Mouse (Mus musculus) embryo, embryonic 9.5 days (tissue): ENCODE measurements at regions not wholly inside any gene's neighbourhood (a gene's known extent, or its start where the extent isn't known, plus 50 kb on each side); places are given as distances from the start of the nearest gene placed in this dataset.

Experiments used
- DNase-seq: peaks from one replicate; pipeline ENCODE4 v3.0.0-alpha.2; 2017; ENCODE audit errors: extremely low spot score

DNA sequence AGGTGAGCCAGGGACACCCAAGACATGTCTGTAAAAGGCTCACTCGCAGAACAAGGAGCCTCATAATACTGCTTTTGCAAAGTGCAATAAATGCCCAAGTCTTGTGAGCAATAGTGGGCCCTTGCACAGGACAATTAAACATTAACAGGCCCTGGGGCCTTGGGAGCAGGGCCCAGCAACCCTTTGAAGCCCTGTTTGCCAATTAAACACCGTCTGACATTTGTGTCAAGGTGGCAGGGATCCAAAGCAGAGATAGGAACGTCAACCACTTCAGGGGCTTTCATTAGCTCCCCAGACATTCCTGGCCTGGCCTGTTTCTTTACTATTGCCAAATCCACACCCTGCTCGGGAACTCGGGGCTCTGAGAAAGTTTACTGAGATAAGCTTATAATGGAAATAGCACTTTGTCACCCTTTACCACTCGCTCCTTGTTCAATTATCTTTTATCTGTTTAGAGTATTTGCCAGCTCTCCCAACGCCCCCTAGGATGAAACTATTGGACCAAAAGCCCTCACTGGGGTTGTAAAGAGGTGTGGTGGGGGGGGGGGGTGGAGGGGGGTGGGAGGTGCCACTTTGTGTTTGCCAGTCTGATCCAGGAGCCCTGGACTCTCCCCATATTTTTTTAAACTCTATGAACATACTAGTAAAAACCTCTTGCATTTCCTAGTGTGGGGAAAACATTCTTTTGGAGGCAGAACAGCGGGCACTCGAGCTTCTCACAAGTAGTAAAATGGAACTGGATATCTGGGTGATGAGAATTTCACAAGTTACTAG, 247.4 kb downstream of the Fam49a start:
- DNase-seq, result peak; percentile 13

DNA sequence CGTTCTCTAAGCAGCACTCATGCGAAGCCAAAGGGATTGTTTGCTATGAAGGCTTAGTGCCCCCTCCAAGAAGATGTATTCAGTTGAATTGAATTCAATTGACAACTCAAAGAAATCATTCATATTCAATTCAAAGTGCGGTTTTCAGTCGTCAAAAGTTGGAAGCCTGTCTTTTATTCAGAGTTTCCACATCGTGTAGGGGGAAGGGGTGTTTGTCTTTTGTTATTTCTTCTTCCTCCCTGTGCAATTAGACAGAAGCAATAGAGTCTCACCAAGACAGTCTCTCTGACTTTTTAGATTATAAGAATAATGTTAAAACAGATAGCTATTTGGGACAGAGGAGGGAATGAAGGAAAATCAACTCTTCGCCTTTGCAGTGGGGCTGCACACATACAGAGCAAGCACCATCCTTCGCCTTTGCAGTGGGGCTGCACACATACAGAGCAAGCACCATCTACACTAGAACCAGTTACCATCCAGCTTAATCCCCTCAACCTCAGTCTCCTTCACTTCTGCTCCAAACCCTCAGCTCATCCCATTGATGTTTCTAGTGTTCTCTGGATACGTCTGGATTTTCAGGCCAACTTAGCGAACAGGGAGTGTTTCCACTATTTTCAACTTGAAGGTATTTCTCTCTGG, 246.7 kb downstream of the Fam49a start:
- DNase-seq, result no peak

DNA sequence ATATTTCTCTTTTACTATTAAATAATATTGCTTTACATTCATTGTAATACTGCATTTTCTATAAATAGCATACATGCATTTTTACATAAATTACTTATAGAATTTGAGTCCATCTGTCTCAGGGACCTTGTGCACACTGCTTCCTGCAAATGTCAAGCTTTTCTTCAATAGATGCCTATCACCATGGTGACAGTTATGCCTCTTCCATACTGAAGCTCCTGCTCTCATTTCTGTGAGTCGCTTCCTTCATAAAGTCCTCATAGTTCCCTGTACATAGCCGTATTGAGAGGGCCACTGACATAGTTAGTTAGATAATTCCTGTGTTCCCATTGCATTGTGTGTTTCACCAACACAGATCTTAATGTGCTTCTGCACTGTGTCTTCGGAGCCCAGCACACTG, 244.7 kb downstream of the Fam49a start:
- DNase-seq, result no peak

DNA sequence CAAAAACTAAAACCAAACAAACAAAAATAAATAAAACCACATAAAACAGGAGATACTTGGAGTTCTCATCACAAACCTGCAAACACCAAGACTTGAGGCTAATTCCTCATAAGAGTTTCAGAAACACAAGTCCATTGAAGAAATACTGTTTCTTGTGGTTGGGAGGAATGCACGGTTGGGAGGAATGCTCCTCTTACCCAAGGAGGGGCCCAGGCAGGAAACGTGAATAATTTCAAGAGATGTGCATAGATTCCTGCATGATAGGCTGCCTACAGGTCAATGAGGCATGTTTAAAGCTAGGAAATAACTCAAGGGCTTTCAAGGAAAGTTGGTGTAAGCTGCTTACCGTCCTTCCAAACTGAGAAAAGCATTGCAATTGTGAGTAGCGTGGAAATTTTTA, 243.7 kb downstream of the Fam49a start:
- DNase-seq, result no peak

DNA sequence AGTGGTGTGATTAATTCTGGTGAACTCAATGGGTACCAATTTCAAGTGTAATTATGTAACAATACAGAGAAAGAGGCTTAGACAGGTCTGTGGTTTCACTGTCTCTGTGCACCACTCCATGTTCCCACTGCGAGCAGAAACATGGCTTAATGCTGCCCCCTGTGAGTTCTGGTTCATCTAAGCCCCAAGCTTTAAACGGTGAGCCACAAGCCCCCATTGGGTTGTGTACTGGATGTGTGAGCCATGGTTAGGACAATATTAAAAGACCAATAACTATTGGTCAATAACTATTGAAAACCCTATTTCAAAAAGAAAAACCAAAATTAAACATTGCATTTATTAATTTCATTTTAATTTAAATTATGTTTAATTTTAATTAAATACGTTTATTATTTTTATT, 238.0 kb downstream of the Fam49a start:
- DNase-seq, result no peak

DNA sequence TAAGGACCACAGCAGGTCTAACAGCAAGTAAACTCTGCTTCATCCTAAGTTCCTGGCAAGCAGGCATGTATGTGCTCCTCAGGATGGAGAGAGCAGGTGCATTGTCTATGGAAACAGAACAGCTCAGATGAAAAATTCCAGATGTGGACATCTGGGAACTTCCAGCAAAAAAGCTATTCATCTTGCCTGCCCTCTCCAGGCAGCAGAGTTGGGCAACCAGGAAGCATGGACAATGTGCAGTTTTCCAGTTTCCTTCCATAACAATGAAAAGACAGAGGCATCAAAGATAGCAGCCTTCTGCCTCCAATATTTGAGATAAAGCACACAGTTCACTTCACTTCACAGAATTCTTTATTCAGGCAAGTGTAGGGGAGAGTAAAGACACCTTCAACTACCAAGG, 236.7 kb downstream of the Fam49a start:
- no peak for DNase-seq

DNA sequence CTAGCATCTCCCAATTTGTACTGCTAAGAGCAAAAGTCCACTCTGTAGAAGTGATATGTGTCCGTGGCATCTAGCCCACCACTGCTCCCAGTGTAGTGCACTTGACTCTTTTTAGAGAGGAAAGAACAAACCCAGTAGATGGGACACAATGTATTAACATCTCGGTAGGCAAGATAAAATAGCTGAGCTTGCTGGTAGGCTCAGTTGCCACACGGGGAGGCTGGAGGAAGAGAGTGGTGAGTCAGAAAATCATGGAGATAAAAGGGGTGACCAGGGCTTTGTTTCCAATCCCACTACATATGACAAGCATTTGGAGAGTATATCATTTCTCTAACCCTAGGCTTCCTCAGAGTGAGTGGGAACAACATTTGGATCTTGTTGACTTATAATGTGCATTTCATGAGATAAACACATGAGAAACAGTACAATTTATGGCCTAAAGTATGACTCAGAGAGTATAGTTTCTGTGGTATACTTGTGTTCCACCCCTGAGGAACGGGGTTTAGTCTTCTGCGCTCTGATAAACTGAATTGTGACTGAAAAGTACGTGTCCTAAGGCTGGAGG, 235.4 kb downstream of the Fam49a start:
- DNase-seq, result no peak

DNA sequence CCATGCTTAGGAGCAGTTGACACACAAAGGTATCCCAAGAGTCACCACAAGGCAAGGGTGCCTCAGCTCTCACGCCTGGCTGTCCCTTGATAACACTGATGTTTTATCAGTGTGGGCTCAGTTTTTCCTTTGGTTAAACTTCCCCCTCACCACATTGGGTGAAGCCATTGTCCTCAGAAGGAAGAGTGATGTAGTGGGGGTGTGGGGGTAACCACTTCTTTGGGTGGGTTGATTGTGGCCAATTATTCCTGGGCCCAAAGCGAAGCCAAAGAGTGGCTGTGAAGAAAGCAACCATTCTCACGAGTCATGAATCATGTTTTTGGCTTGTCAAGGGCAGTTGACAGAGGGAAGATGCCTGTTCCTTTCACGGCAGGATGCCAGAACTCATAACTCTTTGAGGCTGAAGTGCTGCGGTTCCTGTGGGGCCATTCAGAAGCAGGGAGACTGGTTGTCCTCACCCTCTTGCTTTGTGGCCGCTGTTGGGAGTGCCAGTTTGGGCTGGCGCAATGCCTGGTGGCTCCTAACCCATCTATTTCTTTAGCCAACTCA, 234.7 kb downstream of the Fam49a start:
- DNase-seq, result no peak

DNA sequence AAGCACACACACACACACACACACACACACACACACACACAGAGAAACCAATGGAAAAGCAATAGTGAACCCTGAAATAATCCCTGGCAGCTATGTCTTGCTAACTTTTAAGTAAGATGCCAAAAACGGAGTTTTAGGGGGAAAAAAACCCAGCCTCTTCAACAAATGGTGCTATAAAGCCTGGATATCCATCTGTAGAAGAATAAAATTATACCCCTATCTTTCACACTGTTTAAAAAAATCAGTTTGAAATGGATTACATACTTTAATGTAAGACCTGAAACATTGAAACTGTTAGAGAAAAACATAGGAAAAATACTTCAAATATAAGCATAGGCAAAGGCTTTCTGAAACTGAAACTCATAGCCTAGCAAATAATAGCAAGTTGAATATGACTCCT, 228.2 kb downstream of the Fam49a start:
- no peak for DNase-seq

DNA sequence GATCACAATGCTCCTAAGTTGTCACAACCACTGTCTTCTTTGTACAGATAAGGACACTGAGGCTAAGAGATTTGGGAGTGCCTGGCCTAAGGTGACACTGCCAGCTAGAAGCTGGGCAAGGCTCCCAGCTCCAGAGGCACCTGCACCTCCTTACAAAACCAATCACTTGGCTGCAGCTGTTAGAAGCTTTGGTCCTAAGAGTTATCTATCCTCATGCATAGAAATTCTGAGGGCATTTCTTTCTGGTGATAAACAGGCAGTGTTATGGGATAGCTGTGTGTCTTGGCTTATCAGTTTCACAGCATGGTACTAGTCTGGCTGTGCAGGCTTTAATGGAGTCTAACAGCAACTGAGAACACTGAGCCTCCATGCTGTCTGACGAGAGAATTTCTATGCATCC, 226.2 kb downstream of the Fam49a start:
- no peak for DNase-seq

DNA sequence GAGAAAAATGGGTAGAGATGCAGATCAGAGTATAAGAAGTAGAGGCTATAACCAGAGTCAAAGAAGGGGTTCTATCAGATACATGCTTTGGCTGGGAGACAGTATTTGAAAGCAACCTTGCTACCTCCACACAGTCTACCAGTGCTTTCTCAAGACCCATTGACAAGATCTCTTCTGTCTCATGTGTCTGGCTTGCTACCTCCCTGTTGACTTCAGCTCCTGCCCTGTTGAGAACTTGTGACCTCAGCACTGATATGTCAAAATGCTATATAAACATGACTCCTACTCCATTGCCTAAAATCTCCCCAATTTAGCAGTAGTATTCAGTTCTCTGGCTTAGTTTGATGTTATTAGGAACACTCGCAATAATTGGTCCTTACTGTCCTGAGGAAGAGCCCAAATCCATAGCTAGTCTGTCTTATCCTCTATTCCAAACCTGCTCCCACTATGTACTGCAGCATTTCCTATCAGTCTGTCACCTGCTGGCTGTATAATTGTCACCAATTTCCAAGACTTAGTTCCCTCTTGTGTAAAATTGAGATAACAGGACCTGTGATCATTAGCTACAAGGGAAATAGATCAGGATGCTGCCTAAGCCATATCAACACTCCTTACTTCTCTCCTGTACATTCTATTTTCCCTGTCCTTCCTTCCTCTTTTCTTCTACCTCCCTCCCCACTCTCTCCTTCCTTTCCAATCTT, 224.9 kb downstream of the Fam49a start:
- DNase-seq, result no peak

DNA sequence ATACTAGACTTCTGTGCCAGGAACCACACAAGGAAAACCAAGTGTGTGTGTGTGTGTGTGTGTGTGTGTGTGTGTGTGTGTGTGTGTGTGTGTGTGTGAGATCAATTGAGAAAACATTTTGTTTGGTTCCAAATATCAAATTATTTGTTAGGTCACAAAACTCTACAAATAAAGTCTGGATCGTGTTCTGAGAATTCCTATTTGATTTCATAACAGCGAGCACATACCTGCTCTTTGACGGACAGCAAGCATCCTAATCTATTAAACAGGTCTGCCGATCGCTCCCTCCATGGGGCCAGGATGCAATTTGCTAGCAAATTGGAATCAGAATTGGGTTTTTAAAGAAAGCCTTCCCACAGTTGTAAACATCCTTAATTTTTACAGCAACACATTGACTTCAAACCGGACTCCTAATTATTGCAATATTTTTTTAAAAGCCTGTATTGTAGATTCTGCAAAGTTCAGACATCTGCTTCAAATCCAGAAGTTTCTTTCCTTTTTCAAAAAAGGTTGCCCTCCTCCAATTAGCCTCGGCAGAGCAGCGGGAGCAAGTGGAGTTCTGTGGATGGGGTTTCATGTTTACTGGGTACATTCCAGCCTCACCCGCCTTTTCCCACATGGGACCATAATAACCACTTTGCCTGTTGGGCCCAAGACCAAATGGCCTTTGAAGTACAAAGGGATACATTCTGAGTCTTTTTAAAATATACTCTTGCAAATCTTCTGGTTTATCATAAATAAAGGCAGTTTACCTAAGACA, 223.2 kb downstream of the Fam49a start:
- DNase-seq, result no peak

DNA sequence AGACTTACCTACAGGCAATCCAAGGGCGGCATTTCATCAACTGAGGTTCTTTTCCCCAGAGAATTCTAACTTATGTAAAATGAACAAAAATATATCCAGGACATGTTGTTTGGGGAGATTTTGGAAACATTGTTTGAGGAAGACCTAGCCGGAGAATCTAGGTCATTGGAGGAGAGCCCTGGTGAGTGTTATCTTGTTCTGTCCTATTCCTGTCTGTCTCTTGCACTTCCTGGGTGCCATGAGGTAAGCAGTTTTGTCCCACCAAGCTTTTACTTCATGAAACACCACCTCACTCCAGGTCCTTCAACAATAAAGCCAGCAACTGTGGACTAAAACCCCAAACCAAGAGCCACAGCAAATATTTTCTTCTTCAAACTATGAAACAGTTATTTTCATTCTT, 218.5 kb downstream of the Fam49a start:
- no peak for DNase-seq

DNA sequence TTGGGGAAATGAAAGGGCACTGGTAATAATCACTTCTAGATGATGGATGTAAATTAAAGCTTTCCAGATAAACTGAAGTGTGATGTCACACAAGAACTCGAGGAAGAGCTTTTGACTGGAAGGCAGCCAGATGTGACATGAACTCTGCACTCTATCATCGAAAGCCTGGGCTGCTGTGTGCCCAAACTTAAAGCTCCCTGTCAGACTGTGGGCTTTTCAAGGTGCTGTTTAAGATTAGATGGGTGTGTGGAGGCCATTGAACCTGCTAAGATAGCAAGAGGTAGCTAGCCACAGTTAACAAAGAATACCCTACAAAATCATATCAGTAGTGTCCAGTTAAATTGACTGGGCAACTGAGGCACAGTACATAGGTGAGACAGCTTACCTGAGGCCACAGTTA, 190.1 kb downstream of the Fam49a start:
- no peak for DNase-seq

DNA sequence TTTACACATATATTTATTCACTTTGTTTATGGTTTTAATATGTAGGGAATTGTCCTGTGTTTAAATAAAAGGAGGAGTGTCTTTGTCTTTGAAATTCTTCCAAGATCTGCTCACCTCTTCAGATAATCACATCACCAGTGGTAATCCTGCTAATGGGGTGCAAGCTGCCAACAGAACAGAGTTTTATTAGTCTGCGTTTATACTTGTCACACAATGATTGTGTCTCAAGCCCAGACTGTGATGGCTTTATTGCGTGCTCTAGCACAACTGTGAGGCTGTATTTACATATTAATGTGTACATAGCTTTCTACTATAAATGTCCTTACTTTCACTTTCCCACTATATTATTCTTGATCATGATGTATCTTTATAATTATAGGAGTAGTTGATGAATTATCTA, 184.8 kb downstream of the Fam49a start:
- no peak for DNase-seq

DNA sequence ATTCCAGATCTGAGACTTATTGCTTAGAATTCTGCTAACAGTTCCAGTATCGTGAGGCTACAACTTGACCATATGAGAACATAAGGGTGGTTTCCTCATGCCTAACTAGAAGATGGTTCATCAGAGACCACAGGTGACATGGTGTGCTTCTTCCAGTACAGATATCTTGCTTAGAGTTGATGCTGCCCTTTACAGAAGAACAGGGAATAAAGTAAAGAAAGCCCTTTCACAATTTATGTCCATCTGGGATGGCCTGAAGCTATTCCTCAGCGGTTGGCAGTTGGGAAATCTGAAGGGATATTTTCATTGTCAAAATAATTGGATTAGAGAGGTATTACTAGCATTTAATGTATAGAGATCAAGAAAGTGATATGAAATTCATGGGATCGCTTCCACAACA, 184.3 kb downstream of the Fam49a start:
- no peak for DNase-seq

DNA sequence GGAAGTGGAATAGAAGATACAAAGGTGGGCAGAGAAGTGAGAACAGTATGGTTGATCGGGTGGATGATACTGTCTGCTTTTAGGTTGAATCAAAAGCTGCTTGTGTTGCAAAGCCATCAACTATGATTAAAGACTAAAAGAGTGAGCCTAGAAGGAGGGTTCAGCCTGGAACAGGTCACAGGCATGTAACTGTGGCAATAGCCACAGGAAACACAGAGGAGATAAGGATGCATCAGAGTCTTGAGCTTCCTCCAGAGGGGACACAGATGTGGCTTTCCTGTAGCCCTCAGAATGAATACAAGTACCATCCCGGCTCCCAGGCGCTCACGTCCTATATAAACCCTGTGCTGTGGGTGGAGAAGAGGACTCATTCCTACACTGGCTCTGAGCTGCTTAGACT, 180.9 kb downstream of the Fam49a start:
- no peak for DNase-seq

DNA sequence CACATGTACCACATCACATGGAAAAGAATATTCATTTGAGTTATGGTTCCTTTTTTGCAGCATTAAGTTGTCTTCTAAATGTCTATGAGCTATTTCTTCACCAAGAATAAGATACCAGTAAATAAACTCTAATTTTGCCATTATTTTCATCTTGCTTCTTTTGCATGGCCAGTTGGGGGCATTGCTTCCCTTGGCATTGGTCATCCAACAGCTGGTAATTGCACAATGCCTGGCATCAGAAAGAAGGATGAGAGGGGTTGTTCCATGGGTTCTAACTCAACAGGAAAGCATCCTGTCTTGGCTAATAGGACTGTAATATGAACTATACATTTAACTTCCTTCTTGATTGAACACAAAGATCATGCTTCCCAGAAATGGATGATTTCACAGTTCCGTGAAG, 174.4 kb downstream of the Fam49a start:
- no peak for DNase-seq

DNA sequence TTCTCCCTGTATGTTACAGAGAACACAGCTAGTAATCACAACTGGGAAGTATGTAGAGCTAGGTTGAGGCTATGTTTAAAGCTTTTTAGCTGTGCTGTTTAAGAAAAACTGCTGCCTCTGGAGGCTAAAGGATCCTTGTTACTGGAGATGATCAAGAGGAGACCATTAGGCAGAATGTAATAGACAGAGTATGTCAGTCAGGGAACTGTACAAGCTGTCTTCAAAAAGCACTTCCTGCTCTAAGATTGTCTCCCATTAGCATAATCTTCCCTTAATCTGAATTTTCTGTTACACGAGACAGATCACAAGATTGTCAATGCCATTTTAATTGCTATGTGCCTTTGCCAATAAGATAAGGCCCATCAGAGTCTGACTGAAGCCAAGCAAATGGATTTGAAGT, 170.7 kb downstream of the Fam49a start:
- DNase-seq, result no peak
